Mouse (Mus musculus): ENCODE measurements around the gene Igsf23.

- TF ChIP-seq CTCF (IDR thresholded peaks at IDR 0.05; ENCODE audit: low read depth) (no peak), EP300 (optimal IDR thresholded peaks at IDR 0.05) (no peak)
Observed at GRCm38 (mm10) chr7:19949996-19950395, 560 bp downstream of the Igsf23 start.

Data from stomach, postnatal 0 days (tissue).